Mouse (Mus musculus): ENCODE measurements at regions not wholly inside any gene's neighbourhood (a gene's known extent, or its start where the extent isn't known, plus 50 kb on each side); places are given as distances from the start of the nearest gene placed in this dataset.

GRCm38 (mm10) chr12:97952204-97952603 is 307.1 kb downstream of the Galc start:
- no peak for TF ChIP-seq CTCF (IDR thresholded peaks at IDR 0.05; ENCODE audit: low read depth, low read length)
- no peak for TF ChIP-seq POLR2A (IDR thresholded peaks at IDR 0.05; ENCODE audit: borderline replicate concordance, low read depth, low read length)
